Mouse (Mus musculus) v-Abl transformed pro-B cells (cell line): ENCODE data around the gene C1qb.

ENCODE experiments used
- in situ Hi-C, 2 experiments: fragments of 400-800 bp; cut with MboI; formaldehyde crosslinking; loops; one replicate each; pipeline ENCODE4 v1.15.1; 2025; ENCODE audit not compliant: unreplicated experiment in 2 of 2

Gene C1qb

GRCm38 (mm10) chr4:136894821-136895220, 8.8 kb upstream of the C1qb start:
- in situ Hi-C loops: no loop called here

GRCm38 (mm10) chr4:136893691-136894543, 7.9 kb upstream of the C1qb start:
- in situ Hi-C loops: no loop called here

- in situ Hi-C loops: no loop called here
Measured at GRCm38 (mm10) chr4:136892811-136893210, 6.8 kb upstream of the C1qb start, which contains the start of gene C1qc. TSS of gene C1qc (minus strand) at chr4:136893065.

GRCm38 (mm10) chr4:136892371-136892770, 6.4 kb upstream of the C1qb start:
- in situ Hi-C loops: no loop called here

- in situ Hi-C loops: no loop called here
Measured at GRCm38 (mm10) chr4:136891115-136891514, 5.1 kb upstream of the C1qb start.

- in situ Hi-C loops: no loop called here
Measured at GRCm38 (mm10) chr4:136889981-136890380, 4.0 kb upstream of the C1qb start.

GRCm38 (mm10) chr4:136887714-136888113, 1.7 kb upstream of the C1qb start:
- in situ Hi-C loops: no loop called here

- in situ Hi-C loops: no loop called here
Measured at GRCm38 (mm10) chr4:136878601-136879000, 7.4 kb downstream of the C1qb start.

- in situ Hi-C loops: no loop called here
Measured at GRCm38 (mm10) chr4:136878171-136878570, 7.8 kb downstream of the C1qb start.

GRCm38 (mm10) chr4:136876971-136877370, 9.0 kb downstream of the C1qb start:
- in situ Hi-C loops: no loop called here

GRCm38 (mm10) chr4:136875012-136875411, 11.0 kb downstream of the C1qb start:
- in situ Hi-C loops: no loop called here

- in situ Hi-C loops: no loop called here
Measured at GRCm38 (mm10) chr4:136868371-136868770, 17.6 kb downstream of the C1qb start.

- in situ Hi-C loops: no loop called here
Measured at GRCm38 (mm10) chr4:136867690-136868345, 18.2 kb downstream of the C1qb start.

GRCm38 (mm10) chr4:136865531-136865930, 20.5 kb downstream of the C1qb start:
- in situ Hi-C loops: no loop called here

- in situ Hi-C loops: no loop called here
Measured at GRCm38 (mm10) chr4:136864751-136865470, 21.1 kb downstream of the C1qb start.

GRCm38 (mm10) chr4:136863517-136863916, 22.5 kb downstream of the C1qb start:
- in situ Hi-C loops: no loop called here

GRCm38 (mm10) chr4:136862411-136862810, 23.6 kb downstream of the C1qb start:
- in situ Hi-C loops: no loop called here

- in situ Hi-C loops: no loop called here
Measured at GRCm38 (mm10) chr4:136861806-136862205, 24.2 kb downstream of the C1qb start.

- in situ Hi-C loops: no loop called here
Measured at GRCm38 (mm10) chr4:136860022-136860421, 26.0 kb downstream of the C1qb start.

- in situ Hi-C loops: no loop called here
Measured at GRCm38 (mm10) chr4:136855081-136855480, 30.9 kb downstream of the C1qb start.

GRCm38 (mm10) chr4:136852989-136853388, 33.0 kb downstream of the C1qb start:
- in situ Hi-C loops: no loop called here
